Mouse (Mus musculus): ENCODE data around the gene Gipc2.

Gene Gipc2

DNA sequence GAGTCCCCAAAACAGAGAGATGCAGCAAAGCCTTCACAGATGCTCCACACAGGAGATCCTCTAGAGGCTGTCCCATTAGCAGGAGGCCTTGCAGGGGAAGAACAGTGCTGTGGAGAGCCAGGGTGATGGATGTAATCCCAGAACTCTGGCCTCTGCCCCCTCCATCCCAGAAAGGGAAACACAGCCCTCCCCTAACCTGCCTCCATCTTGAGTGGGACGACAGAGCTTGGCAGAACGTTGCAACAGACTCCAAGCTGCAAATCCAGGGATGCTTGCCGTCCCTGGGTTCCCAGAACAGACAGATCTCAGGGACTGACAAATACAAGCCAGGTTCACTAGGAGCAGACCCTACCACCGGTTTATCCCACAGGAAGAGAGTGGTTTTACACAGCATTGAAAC lies 51.8 kb downstream of the Gipc2 start:
- no peak for TF ChIP-seq GATA4 (IDR thresholded peaks at IDR 0.05; ENCODE audit: insufficient replicate concordance, low read length)

DNA sequence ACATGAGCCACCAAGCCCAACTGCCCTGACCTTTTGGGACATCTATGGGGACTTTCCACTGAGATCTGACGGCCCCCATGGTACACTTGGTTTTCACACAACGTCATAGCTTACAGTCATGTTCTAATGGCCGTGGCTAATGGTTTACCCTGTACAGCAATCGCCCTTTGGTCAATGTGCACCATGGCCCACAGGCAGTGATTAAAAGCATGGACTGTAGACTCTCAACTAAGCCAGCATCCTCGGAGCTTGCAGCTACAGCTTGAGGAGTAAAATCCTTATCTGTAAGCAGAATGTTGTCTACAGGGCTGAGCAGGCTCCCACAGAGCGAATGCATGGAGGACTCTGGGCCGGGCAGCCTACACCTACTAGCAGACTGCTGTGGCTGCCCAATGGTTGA lies 52.5 kb downstream of the Gipc2 start:
- no peak for TF ChIP-seq GATA4 (IDR thresholded peaks at IDR 0.05; ENCODE audit: insufficient replicate concordance, low read length)

DNA sequence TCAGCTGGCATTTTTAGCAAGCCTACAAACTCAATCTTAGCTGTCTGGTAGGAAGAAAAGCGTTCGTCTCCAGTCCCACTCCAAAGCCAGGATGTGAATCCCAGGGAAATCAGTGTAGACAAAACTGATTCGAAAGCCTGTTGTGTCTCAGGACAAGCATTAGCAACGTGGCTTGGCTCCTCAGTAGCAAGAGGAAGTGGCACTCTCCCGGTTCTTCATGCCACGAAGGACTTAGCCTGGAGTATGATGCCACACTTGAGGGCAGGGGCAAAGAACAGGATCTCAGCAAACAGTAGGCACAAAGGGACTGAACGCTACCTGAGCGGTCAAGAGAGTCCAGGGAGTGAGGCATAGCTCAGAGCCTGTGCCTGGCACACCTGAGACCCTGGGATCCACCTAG lies 53.4 kb downstream of the Gipc2 start:
- no peak for TF ChIP-seq GATA4 (IDR thresholded peaks at IDR 0.05; ENCODE audit: insufficient replicate concordance, low read length)

DNA sequence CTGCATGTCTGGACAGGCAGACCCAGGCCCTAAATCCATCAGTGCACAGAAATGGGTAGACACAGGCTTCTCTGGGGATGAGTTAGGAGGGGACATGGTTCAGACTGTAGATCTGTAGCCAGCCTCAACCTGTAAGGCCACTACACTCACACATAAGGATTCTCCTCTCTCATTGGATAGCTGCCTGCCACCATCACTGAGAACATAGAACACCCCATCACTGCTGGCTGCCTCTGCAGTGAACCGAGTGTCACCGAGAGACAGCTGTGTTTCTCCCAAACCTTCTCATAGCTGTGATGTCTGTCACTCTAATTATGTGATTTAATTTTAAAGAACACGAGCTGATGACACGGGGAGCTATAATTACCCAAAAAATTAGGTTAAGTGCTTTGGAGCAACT lies 54.5 kb downstream of the Gipc2 start:
- no peak for TF ChIP-seq GATA4 (IDR thresholded peaks at IDR 0.05; ENCODE audit: insufficient replicate concordance, low read length)

DNA sequence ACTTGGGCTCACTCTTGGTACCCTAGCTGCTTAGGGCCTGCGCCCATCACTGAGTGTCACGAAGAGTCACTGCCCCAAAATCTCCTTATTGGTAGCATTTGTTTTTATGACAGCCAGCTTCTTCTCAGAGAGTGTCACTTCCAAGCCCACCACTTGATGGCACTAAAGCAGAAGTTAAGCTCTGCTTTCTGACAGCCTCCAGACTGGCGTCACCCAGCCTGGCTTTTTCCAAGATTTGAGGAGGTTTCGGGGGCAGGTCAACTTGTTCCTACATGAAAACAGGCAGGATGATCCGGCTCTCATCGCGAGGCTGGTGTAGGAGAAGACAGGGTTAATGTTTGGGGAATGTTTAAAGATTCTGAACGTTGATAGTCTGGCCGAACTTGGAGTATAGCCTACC lies 54.9 kb downstream of the Gipc2 start:
- no peak for TF ChIP-seq GATA4 (IDR thresholded peaks at IDR 0.05; ENCODE audit: insufficient replicate concordance, low read length)

DNA sequence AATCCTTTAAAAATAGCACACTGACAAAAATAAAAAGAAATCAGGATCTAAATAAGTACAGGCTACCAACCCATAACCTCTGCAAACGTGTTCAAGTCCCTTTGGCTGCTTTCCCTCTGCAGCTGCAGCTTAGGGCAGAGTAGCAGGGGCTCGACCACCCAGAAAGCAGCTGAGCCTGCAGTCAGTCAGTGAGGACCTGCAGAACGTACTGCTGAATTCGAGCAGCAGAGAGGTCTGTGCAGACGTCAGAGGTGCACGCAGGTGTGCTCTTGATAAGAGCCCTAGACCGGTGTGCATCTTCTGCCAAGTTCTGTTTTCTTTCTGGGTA lies 56.8 kb downstream of the Gipc2 start:
- TF ChIP-seq GATA4 (IDR thresholded peaks at IDR 0.05; ENCODE audit: insufficient replicate concordance, low read length): no peak

DNA sequence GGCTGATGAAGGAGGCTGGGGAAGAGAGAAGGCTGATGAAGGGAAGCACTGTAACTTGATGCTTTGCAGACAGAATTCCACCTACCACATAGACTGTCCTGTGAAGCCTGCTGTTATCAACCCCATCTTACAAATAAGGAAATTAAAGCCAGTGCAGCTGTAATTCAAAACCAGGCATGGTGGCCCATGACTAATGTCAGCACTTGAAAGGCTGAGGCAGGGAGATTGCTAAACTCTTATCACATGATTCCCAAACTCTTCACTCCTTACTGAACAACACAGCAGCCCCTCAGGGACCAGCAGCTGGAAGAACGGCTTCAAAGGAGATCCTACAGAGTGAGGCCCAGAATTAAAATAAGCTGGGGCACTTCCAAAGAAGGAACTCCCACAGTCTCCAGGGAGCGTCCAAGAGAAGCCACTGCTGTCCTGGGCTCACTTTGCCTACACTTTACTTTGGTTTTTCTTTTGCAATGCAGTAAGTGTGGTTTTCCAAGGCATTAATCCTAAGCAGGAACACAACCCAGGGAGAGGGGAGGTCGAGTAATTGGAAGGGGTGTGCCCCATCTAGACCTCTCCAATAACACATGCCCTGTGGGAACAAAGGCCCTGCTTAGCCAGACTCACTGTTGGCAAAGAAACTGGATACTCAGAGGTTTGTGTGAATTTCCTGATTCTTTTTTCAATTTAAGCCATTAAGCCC lies 57.3 kb downstream of the Gipc2 start:
- no peak for TF ChIP-seq GATA4 (IDR thresholded peaks at IDR 0.05; ENCODE audit: insufficient replicate concordance, low read length)

DNA sequence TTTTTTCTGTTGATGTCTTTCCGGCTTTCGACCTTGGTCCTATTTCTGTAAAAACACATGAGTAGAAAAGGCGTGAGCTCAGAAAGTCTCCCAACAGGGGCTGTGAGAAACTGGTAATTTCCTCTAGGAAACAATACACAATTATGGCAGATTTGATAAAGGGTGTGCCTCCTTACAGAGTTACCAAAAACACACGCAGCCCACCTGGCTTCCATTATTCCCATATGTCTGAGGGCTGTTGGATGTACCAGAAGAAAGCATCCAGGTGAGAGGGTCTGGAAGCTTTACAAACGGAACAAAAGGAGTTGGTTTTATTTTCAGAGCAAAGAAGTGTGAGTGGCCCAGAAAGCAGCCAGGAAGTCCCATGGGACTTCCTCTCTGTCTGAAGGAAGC lies 58.0 kb downstream of the Gipc2 start:
- no peak for TF ChIP-seq GATA4 (IDR thresholded peaks at IDR 0.05; ENCODE audit: insufficient replicate concordance, low read length)

DNA sequence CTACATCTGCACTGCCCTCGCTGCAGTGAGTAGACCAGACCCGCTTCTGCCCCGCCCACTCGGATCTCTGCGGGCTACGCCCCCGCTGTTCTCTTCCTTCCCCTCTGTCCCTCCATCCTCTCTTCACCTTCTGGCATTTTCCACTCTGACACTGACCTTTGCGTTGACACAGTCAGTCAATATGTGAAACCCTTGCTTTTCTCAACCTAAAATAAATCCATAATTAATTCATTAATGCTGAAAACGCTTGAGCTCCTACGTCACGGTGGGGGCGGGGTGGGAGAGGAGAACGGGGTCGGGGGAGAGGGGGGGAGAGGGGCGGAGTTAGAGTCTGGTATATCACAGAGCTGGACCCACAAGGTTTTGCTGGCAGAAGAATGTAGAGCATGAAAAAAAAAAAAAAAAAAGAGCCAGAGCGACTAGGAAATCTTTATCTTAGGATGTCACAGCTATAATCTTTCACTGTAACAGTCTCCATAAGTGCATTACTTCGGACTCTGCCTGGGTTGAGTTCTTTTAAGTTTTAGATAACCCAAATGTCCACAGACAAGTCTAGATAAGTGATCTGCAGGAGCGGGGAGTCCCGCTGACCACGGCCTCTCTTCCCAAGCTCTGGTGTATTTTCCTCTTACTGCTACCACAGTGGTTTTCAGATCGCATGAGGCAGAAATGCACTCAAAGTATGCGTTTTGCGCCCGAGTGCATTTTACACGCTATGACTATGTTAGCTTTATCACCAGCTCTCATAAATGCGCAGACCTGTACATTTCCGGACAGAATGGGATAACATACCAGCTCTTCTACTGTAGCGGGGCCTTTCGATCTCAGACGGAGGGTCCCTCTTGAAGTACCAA lies 58.7 kb downstream of the Gipc2 start:
- no peak for TF ChIP-seq GATA4 (IDR thresholded peaks at IDR 0.05; ENCODE audit: insufficient replicate concordance, low read length)

DNA sequence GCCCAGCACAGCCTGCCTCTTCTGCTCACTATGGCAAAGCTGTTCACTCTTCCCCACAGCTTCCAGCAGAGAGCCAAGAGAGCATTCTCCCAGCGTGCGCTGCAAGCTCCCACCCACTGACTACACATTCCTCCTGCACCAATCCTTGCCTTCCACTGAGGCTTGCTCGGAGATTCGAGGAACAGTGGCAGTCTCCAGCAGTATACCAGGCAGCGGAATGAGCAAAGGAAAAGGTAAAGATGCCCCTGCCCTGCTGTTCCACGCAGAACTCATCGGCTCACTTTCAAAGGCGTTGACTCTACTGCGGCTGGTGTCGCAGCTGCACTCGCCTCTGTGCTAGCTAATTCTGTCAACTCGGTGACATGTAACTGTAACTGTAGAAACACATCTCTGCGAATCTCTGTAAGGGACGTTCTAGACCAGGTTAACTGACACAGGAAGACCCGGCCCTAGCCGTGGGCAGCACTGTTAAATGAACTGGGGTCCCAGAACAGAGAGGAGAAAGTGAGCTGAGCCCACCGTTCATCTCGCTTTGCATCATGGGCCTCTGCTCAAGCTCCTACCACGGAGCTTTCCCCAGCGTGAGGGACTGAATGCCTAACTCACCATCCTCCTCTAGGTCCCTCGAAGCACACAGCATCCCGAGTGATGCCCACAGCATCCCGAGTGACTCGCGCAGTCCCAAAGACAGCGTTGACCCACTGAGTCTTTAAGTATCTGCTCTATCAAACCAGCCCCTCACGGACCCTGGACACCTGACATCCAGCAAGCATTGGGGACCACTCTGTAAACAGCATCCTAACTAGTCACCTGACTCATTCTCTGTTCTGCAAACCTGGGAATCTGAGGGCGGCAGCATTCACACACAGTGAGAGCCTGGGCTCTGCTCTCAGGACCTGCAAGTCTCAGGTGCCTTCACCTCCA lies 59.5 kb downstream of the Gipc2 start:
- no peak for TF ChIP-seq GATA4 (IDR thresholded peaks at IDR 0.05; ENCODE audit: insufficient replicate concordance, low read length)

DNA sequence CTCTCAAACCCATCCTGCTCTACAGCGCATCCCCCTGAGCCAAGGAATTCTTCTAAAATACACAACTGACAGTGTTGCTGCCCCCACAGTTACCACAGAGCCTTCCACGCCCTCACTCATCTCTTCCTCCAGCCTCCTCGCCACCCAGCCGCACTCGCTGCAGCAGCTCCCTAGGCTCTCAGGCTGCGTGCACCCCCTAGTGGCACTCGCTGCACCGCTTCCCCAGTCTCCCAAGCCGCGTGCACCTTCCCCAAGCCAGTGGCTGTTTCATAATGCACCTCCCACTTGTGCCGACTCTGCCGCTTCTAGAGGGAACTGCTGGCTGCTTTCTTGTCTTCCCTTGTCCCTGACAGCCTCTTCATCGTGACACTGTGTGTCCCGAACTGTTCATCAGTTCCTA lies 60.7 kb downstream of the Gipc2 start:
- no peak for TF ChIP-seq GATA4 (IDR thresholded peaks at IDR 0.05; ENCODE audit: insufficient replicate concordance, low read length)

DNA sequence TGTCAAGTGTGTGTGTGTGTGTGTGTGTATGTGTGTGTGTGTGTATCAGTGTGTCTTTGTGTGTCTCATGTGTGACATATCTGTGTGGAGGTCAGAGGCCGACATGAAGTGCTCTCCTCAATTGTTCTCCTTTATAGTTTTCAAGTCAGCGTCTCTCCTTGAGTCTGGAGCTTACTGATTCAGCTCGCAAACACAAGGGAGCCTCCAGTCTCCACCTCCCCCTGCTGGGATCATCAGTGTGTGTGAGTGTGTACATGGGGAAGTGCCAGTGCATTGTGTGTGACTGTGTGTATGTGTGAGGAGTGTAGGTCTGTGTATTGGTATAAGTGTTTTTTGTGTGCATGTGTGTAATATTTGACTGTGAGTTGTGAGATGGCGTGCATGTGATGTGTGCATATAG lies 62.6 kb downstream of the Gipc2 start:
- TF ChIP-seq GATA4 (IDR thresholded peaks at IDR 0.05; ENCODE audit: insufficient replicate concordance, low read length): no peak

DNA sequence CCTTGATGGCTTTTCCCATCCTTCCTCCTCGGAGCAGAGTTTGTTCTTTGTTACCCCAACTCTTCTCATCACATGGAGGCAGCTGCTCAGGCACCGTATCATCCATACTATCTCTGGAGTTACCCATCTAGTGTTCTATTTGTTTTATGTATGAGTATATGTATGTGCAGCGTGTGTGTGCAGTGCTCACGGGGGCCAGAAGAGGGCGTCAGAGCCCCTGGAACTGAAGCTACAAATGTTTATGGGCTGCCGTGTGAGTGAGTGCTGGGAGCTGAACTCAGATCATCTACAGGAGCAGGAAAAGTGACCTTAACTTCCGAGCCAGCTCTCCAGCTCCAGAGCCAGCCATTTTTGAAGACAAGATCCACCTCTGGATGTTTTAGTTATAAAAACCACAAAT lies 64.6 kb downstream of the Gipc2 start:
- no peak for TF ChIP-seq GATA4 (IDR thresholded peaks at IDR 0.05; ENCODE audit: insufficient replicate concordance, low read length)

DNA sequence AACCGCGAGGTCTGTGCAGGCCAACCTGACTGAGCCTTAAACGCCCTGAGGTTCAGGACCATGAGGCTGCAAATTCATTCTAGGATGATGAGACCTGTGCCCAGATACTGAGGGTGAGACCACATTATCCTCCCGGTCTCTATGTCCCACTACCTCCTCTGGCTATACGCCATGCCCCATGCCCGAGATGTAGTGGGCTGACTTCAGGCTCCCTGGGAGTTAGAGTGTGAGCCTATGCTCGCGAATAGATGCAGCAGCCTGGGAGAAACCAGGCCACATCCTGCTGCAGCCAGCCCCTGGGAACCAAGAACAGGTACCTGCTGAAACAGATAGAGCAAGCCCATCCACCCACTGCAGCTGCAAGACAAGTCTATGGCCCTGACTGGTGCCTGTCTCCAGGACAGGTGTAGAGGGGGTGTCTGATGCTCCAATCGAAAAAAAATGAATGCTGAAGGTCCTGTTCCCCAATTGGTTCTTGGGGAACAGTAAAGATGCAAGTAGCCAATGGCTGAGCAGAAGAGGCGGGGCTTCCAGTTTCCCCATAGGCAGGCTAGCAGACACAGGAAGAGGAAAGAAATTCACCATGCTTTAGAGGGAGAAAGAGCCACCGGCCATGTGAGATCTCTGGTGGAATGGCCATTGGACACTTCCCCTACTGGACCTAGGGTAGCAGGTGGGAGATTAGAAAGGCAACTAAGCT lies 65.8 kb downstream of the Gipc2 start:
- TF ChIP-seq GATA4 (IDR thresholded peaks at IDR 0.05; ENCODE audit: insufficient replicate concordance, low read length): no peak

DNA sequence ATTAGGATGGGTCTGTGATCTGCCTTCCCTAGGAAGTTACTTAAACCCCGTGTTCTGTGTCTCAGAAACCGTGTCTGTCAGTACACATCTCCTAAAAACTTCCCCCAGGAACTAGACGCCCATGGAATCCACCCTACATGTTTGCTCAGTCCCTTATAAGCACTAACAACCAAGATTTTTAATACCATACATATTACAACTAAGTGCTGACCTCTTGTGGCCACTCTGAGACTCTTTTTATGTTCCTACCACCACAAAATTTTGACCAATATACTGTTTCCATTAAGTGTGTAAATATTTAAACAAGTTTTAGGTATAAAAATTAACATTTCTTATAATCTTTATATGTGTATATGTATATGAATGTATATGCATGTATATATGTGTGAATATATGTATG lies 71.0 kb downstream of the Gipc2 start:
- no peak for TF ChIP-seq GATA4 (IDR thresholded peaks at IDR 0.05; ENCODE audit: insufficient replicate concordance, low read length)

Measured in liver, adult (tissue).